Mouse (Mus musculus): ENCODE data around the gene Samd4b. TPM values are rescaled to one million over a fixed set of nuclear protein-coding genes. Genes with fewer than 3 reads are reported as not detected.
A peak's percentile ranks its signal among the peaks of the same experiment; 100 is the strongest.

Gene Samd4b
- polyA plus RNA-seq, 1 experiment from 2014 or later, result 18.5 TPM

DNA sequence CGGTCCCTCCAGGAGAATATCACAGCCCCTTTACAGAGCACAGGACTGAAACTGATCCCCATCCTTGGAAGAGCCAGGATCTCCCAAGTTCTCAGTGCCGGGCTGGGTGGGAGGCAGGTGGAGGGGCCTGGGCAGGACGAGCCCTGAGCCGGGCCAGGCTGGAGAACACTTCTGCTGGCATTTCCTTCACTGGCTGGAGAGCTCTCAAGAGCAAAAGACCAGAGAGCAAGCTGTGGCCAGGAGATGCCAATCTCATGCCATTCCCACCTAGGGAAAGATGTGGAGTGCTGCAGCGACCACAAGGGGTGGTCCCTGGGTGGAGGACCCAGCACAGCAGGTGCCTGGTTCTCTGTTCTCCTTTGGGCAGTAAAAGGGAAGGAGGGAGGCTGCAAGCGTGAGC lies 12.9 kb downstream of the Samd4b start:
- Histone ChIP-seq H3K9ac (no peak overlapping the region), H3K36me3 (no peaks in the 10 kb centered on the region), H3K4me2 (no peak overlapping the region), H3K27ac (peak overlapping the region; percentile 80; the same call in 1 of the 2 replicates), H3K9me3 (no peaks in the 10 kb centered on the region), H3K4me3 (replicated peaks) (no peak overlapping the region), H3K4me1 (peaks cover 61% of the 10 kb centered on the region), H3K27me3 (replicated peaks) (no peaks in the 10 kb centered on the region)
- 71% methylated on average over 6 of the region's 6 CpGs for WGBS
- ATAC-seq (ENCODE audit: insufficient read depth, low FRiP score, low read depth), result no peak

DNA sequence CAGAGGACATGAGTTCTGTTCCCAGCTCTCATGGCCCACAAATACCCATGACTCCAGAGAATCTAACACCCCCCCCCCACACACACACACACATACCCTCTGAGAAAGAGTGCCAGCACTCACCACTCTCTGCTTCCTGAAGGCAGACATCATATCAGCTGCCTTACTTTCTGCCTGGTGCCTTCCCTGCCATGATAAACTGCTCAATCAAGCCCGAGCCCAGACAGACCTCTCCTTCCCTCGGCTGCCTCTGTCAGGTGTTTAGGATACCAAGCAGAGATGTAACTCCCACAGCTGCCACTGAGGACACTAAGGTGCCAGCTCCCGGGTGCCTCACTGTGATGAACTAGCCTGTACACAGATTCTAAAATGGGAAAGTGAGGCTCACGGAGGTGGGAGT lies 13.5 kb downstream of the Samd4b start:
- no peaks in the 10 kb centered on the region for H3K36me3 ChIP-seq
- ATAC-seq (ENCODE audit: insufficient read depth, low FRiP score, low read depth), result no peak
- H3K27me3 ChIP-seq (replicated peaks), result no peaks in the 10 kb centered on the region
- H3K27ac ChIP-seq, result peak overlapping the region; percentile 80
- H3K9me3 ChIP-seq, result no peaks in the 10 kb centered on the region
- H3K4me2 ChIP-seq, result 0 out of 2 replicates have a peak overlapping the region, but pooled peaks have one; percentile 29
- 52% methylated on average over 4 of the region's 4 CpGs for WGBS
- no peak overlapping the region for H3K9ac ChIP-seq
- peaks cover 64% of the 10 kb centered on the region for H3K4me1 ChIP-seq
- H3K4me3 ChIP-seq (replicated peaks), result no peak overlapping the region

DNA sequence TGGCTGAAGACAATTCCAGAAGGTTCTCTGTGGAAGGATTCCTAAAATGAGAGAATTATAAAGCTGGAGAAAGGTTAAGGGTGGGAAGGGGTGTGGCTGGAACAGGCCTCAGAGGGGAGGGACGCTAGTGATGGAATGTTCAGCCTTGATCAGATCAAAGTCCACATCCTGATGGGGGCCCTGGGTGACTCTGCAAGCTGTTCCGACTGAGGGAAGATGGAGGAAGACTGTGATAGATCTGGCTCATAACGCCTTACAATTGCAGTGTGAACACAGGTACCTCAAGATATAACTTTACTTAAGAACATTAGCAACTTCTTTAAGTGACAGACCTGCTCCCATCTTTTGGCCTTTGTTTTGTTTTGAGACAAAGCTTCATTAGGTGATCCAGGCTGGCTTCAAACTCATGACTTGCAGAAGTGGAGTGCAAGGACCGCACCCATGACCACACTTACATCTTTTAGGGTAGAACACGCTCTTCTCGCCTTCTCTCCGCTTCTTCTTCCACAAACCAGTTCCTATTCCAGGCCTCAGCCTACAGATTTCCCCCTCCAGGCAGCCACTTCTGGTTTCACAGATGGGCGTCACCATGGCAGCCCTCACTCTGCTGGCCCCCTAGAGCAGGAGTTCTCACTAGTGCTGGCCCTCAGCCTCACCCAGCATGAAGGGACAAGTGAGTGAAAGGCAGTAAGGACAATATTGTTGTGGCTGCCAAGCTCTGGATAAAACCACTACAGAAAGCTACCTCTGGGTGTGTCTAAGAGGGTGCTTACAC lies 14.2 kb downstream of the Samd4b start:
- WGBS, result 65% methylated on average over 8 of the region's 8 CpGs
- no peak overlapping the region for H3K4me3 ChIP-seq (replicated peaks)
- H3K9me3 ChIP-seq, result no peaks in the 10 kb centered on the region
- peaks cover 71% of the 10 kb centered on the region for H3K4me1 ChIP-seq
- peak overlapping the region; percentile 29 for H3K4me2 ChIP-seq
- H3K27ac ChIP-seq, result peak overlapping the region; percentile 80
- H3K27me3 ChIP-seq (replicated peaks), result no peaks in the 10 kb centered on the region
- no peak overlapping the region for H3K9ac ChIP-seq
- ATAC-seq (ENCODE audit: insufficient read depth, low FRiP score, low read depth), result 0 out of 2 replicates have a peak, but pooled peaks have one; percentile 51
- H3K36me3 ChIP-seq, result no peaks in the 10 kb centered on the region

DNA sequence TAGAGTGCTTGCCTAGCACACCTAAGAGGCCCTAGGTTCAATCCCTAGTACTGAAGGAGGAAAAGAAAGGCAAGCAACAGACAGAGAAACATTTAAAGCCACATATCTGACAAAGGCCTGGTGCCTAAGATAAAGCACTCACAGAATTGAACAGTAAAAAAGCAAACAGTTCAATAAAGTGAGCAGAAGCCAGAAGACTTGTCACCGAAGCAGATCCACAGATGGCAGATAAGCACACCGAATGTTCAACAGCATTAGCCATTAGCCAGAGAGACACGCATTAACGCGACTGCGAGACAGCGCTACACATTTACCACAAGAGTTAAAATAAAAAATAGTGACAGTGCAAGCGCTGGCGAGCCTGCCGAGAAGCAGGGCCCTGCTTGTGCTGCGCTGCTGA lies 15.1 kb downstream of the Samd4b start:
- H3K9ac ChIP-seq, result no peak overlapping the region
- no peak overlapping the region for H3K4me3 ChIP-seq (replicated peaks)
- WGBS, result 60% methylated on average over 11 of the region's 11 CpGs
- H3K27me3 ChIP-seq (replicated peaks), result no peaks in the 10 kb centered on the region
- peaks cover 72% of the 10 kb centered on the region for H3K4me1 ChIP-seq
- H3K9me3 ChIP-seq, result no peaks in the 10 kb centered on the region
- no peaks in the 10 kb centered on the region for H3K36me3 ChIP-seq
- no peak for ATAC-seq (ENCODE audit: insufficient read depth, low FRiP score, low read depth)
- H3K4me2 ChIP-seq, result peak overlapping the region; percentile 5; the same call in 1 of the 2 replicates
- H3K27ac ChIP-seq, result peak overlapping the region; percentile 80

DNA sequence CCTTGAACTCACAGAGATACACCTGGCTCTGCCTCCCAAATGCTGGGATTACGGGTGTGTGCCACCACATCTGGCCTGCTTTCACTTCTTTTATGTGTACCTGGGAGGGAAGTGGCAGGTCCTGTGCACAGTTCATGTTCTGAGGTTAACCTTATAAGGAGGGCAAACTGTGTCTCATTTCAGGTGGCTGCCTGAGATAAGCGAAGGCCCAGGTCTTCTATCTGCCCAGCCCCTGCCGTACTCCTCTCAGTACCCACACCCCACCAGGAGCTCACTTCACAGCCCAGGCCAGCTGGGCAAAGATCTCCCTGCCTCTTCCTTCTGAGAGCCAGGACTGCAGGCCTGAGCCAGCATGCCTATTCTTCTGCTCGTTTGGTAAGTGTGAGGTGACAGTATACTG lies 16.2 kb downstream of the Samd4b start:
- Histone ChIP-seq H3K4me1 (peaks cover 71% of the 10 kb centered on the region), H3K27ac (peak overlapping the region; percentile 80), H3K9me3 (no peaks in the 10 kb centered on the region), H3K4me3 (replicated peaks) (no peak overlapping the region), H3K9ac (no peak overlapping the region), H3K4me2 (no peak overlapping the region), H3K27me3 (replicated peaks) (no peaks in the 10 kb centered on the region), H3K36me3 (no peaks in the 10 kb centered on the region)
- 69% methylated on average over 4 of the region's 4 CpGs for WGBS
- ATAC-seq (ENCODE audit: insufficient read depth, low FRiP score, low read depth), result peak; percentile 68

DNA sequence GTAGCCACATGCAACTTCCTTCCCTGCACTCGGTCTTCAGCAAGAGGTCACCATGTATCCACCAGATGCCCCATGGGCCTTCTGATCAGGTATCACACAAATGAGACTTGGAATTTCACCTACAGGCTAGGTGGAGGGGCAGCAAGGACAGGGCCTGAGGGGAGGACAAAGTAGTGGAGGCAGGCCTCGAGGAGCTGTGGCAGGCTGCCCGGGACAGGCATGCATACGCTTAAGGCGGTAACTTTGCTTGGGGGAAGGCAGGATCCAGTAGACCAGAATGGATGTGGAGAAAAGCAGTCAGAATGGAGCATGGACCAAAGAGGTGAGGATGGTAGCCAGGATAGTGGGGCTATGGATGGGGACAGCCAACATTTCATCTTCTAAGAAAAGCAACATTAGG lies 18.1 kb downstream of the Samd4b start:
- H3K27me3 ChIP-seq (replicated peaks), result no peaks in the 10 kb centered on the region
- no peak overlapping the region for H3K4me2 ChIP-seq
- no peak overlapping the region for H3K4me3 ChIP-seq (replicated peaks)
- peaks cover 73% of the 10 kb centered on the region for H3K4me1 ChIP-seq
- H3K9me3 ChIP-seq, result no peaks in the 10 kb centered on the region
- 70% methylated on average over 5 of the region's 5 CpGs for whole genome bisulfite sequencing
- H3K36me3 ChIP-seq, result no peaks in the 10 kb centered on the region
- no peak overlapping the region for H3K9ac ChIP-seq
- no peak for ATAC-seq (ENCODE audit: insufficient read depth, low FRiP score, low read depth)
- no peak overlapping the region for H3K27ac ChIP-seq

DNA sequence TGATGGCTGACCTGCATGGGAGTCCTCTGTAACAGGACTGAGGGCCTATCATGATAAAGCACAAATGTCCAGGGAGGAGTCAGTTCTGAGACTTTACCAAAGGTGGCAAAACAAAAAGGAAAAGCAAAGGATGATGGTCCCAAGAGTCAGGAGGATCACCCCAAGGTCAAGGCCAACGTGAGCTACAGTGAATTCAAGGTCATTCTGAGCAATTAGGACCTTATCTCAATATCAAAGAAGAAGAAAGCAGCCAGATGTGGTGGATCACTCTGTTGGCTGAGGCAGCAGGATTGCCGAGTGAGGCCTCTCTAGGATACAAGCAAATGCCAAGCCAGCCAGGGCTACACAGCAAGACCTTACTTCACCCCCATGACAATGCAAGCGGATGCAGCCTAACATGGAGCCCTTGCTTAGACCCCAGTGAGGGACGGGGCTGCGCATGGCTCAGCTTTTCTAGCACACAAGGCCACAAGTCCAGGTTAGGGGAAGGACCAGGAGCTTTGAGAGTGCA lies 19.3 kb downstream of the Samd4b start:
- Histone ChIP-seq H3K4me1 (peaks cover 68% of the 10 kb centered on the region), H3K9me3 (no peaks in the 10 kb centered on the region), H3K27me3 (replicated peaks) (no peaks in the 10 kb centered on the region), H3K27ac (peak overlapping the region; percentile 92), H3K4me2 (no peak overlapping the region), H3K4me3 (replicated peaks) (no peak overlapping the region), H3K9ac (no peak overlapping the region), H3K36me3 (no peaks in the 10 kb centered on the region)
- no peak for ATAC-seq (ENCODE audit: insufficient read depth, low FRiP score, low read depth)
- WGBS, result 67% methylated on average over 5 of the region's 5 CpGs

DNA sequence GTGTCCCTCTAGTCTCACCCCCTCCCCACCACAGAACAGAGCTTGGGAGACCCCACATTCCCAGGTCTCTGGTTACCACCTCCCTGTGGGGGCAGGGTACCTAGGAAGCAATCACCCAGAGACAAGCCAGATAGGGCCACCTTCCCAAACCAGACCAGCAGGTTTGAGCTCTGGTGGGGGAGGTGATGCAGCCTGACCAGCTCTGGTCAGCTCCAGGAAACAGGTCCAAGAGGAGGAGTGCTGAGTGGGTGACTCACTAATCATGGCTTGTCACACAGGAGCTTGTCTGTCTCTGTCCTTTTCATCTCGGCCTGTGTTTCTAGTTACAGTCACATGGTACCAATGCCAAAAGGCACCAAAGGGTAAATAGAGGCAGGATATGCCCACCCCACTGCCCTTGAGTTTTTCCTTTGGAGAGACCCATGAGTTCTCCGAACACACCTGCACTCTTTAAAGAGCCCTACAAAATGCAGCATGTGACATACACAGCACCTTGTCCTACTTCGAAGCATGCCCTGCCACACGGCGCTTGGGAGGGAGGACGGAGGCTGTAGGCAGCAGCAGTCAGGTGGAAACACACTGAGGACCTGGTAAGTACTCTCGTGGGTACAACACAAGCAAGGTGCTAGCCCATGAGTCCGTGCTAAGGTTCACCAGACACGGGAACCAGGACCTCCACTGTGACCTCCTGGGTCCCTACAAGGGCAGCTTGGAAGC lies 20.0 kb downstream of the Samd4b start:
- Histone ChIP-seq H3K27me3 (replicated peaks) (no peaks in the 10 kb centered on the region), H3K4me3 (replicated peaks) (no peak overlapping the region), H3K4me1 (peaks cover 68% of the 10 kb centered on the region), H3K4me2 (peak overlapping the region; percentile 31; the same call in 1 of the 2 replicates), H3K27ac (peak overlapping the region; percentile 92), H3K9ac (no peak overlapping the region), H3K9me3 (no peaks in the 10 kb centered on the region), H3K36me3 (no peaks in the 10 kb centered on the region)
- WGBS, result 54% methylated on average over 9 of the region's 9 CpGs
- ATAC-seq (ENCODE audit: insufficient read depth, low FRiP score, low read depth), result peak; percentile 65

DNA sequence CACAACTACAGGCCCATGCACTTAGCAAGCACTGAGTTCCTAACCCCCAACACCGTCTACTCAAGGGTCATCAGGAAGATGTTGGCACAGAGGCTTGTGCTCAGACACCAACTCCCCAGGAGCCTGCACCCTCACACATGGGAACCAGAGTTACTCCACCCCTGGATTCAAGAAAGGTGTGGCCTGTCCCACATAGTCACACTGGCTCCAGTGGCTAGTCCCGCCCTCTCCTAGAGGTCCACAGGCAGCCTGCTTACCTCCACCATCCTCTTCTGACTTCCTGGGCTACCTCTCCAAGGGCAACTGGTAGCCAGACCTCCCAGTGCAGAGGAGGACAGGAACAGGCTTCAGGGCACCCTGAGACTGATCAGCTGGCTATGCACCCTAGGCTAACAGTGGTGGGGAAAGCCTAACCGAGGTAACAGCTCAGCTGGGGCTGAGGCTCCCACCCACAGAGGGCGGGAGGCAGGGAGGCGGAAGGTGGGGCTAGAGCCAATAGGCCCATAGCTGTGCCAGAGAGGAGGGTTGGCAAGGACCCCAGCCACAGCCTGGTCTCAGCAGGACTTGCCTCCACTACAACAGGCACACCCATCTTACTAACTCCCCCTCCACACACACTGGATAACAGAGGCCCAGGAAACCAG lies 21.6 kb downstream of the Samd4b start:
- Histone ChIP-seq H3K4me1 (peaks cover 76% of the 10 kb centered on the region), H3K4me3 (replicated peaks) (no peak overlapping the region; the same call in 1 of the 2 replicates), H3K9ac (no peak overlapping the region), H3K4me2 (peak overlapping the region; percentile 31; the same call in 1 of the 2 replicates), H3K27me3 (replicated peaks) (no peaks in the 10 kb centered on the region), H3K9me3 (no peaks in the 10 kb centered on the region), H3K27ac (peak overlapping the region; percentile 92), H3K36me3 (no peaks in the 10 kb centered on the region)
- WGBS, result 58% methylated on average over 5 of the region's 5 CpGs
- peak; percentile 67 for ATAC-seq (ENCODE audit: insufficient read depth, low FRiP score, low read depth)

DNA sequence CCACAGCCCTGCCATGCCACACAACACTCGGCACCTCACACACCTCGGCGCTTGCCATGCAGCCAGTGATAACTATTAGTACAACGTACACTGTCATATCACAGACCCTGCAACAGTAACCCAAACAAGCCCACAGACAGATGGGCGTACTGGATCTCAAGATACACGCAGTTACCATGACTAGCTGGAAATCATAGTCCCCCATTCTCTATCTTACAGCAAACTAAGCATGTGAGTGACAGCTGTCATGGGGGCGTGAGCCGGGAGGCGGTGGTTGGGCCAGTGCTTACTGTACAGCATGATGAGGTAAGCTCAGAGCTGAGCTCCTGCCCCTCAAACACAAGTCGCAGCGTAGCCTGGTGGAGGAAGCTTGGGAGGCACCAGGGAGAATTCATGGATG lies 22.3 kb downstream of the Samd4b start:
- H3K4me2 ChIP-seq, result no peak overlapping the region
- H3K27me3 ChIP-seq (replicated peaks), result no peaks in the 10 kb centered on the region
- no peaks in the 10 kb centered on the region for H3K9me3 ChIP-seq
- peaks cover 81% of the 10 kb centered on the region for H3K4me1 ChIP-seq
- 77% methylated on average over 11 of the region's 11 CpGs for WGBS
- H3K4me3 ChIP-seq (replicated peaks), result no peak overlapping the region
- H3K36me3 ChIP-seq, result no peaks in the 10 kb centered on the region
- no peak for ATAC-seq (ENCODE audit: insufficient read depth, low FRiP score, low read depth)
- H3K9ac ChIP-seq, result no peak overlapping the region
- H3K27ac ChIP-seq, result 0 out of 2 replicates have a peak overlapping the region, but pooled peaks have one; percentile 0

DNA sequence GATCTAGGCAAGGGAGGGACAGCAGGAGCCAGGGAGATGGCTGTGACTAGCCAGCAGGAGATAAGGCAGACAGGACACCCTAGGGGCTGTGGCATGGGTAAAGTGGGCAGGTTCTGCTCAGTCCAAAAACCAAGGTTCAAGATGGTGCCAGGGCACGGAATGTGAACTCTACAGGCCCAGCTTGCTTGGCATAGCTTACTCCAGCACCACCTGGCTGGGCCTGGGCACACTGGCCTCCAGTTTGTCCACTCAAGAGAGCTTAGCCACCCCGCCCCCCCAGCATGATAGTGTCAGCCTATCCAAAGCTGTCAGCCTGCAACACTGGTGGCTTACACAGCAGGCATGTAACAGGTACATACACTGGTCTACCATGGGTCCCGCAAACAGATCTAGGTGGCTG lies 24.7 kb downstream of the Samd4b start:
- Histone ChIP-seq H3K4me3 (replicated peaks) (no peak overlapping the region), H3K4me2 (no peak overlapping the region), H3K36me3 (no peaks in the 10 kb centered on the region; the same call in 1 of the 2 replicates), H3K9ac (no peak overlapping the region), H3K27me3 (replicated peaks) (no peaks in the 10 kb centered on the region), H3K4me1 (peaks cover 75% of the 10 kb centered on the region), H3K27ac (peak overlapping the region; percentile 95; the same call in 1 of the 2 replicates), H3K9me3 (no peaks in the 10 kb centered on the region)
- 91% methylated on average over 3 of the region's 3 CpGs for WGBS
- ATAC-seq (ENCODE audit: insufficient read depth, low FRiP score, low read depth), result no peak
